Mouse (Mus musculus): Measurements from ENCODE around the gene Klhdc3.

- TF ChIP-seq CHD2 (IDR thresholded peaks at IDR 0.05; ENCODE audit: low read length) (no peak), CTCF (conservative IDR thresholded peaks at IDR 0.05 in 1 of 2, IDR thresholded peaks at IDR 0.05 in 1 of 2; ENCODE audit: low read depth in 2 of 2, low read length in 2 of 2) (no peak), NRF1 (IDR thresholded peaks at IDR 0.05; ENCODE audit: low read depth, low read length) (no peak), POLR2A (IDR thresholded peaks at IDR 0.05; ENCODE audit: low read depth, low read length) (no peak), TCF12 (IDR thresholded peaks at IDR 0.05; ENCODE audit: low read depth, low read length) (no peak), HCFC1 (IDR thresholded peaks at IDR 0.05; ENCODE audit: low read depth, low read length) (no peak), ZMIZ1 (IDR thresholded peaks at IDR 0.05; ENCODE audit: low read depth, low read length) (no peak), USF1 (IDR thresholded peaks at IDR 0.05; ENCODE audit: low read depth, low read length) (no peak), ETS1 (conservative IDR thresholded peaks at IDR 0.05; ENCODE audit: low read depth, low read length) (no peak), POLR2AphosphoS2 (IDR thresholded peaks at IDR 0.05; ENCODE audit: low read depth, low read length) (no peak), MAZ (IDR thresholded peaks at IDR 0.05; ENCODE audit: low read depth, low read length) (no peak), TBP (conservative IDR thresholded peaks at IDR 0.05; ENCODE audit: low read depth, low read length) (no peak), MAX (IDR thresholded peaks at IDR 0.05; ENCODE audit: low read length) (no peak), ZNF384 (IDR thresholded peaks at IDR 0.05; ENCODE audit: low read depth, low read length) (no peak)
These were observed 48.2 kb upstream of the Klhdc3 start, which contains the start of gene Gnmt for GRCm38 (mm10) chr17:46728904-46729318.

Measured in CH12.LX (cell line).